Mouse (Mus musculus) liver, embryonic 16.5 days (tissue): ENCODE results near the gene Mapre1. TPM values are rescaled to one million over a fixed set of nuclear protein-coding genes. Genes with fewer than 3 reads are reported as not detected.
A peak's percentile ranks its signal among the peaks of the same experiment; 100 is the strongest.
"Not testable (repeated sequence)": the region's sequence is repeated elsewhere in the genome, so short reads cannot be mapped to it uniquely, and the experiment has no call there.

Experiments used
- ATAC-seq: fragments of 200-750 bp; cut with Nextera tagmentation; 2 replicates; pipeline ENCODE4 v1.8.0; 2017; ENCODE audit warnings: low read depth, mild to moderate bottlenecking, moderate number of reproducible peaks, moderate library complexity
- H3K27ac ChIP-seq: fragments of 300-500 bp; sonication (generic); 2 replicates; pipeline ENCODE4 v1.5.1; 2014; ENCODE audit warnings: mild to moderate bottlenecking, low read length
- H3K27me3 ChIP-seq: fragments of 300-500 bp; sonication (generic); 2 replicates; pipeline ENCODE4 v1.6.1; 2014; ENCODE audit warnings: low read depth, low read length, mixed read lengths; ENCODE audit not compliant: control insufficient read depth, insufficient read depth
- H3K36me3 ChIP-seq: fragments of 300-500 bp; sonication (generic); 2 replicates; pipeline ENCODE4 v1.6.1; 2014; ENCODE audit warnings: mild to moderate bottlenecking; ENCODE audit not compliant: control insufficient read depth, insufficient read depth
- H3K4me1 ChIP-seq: fragments of 300-500 bp; sonication (generic); 2 replicates; pipeline ENCODE4 v1.6.1; 2014; ENCODE audit warnings: low read depth, low read length, mixed read lengths; ENCODE audit not compliant: control insufficient read depth
- H3K4me2 ChIP-seq: fragments of 300-500 bp; sonication (generic); 2 replicates; pipeline ENCODE4 v1.6.1; 2014; ENCODE audit warnings: low read depth, low read length, mixed read lengths
- H3K4me3 ChIP-seq: fragments of 300-500 bp; sonication (generic); 2 replicates; pipeline ENCODE4 v1.5.1; 2014; ENCODE audit warnings: low read depth, mild to moderate bottlenecking, low read length
- H3K9ac ChIP-seq: fragments of 300-500 bp; sonication (generic); 2 replicates; pipeline ENCODE4 v1.6.1; 2014; ENCODE audit warnings: low read depth, low read length
- H3K9me3 ChIP-seq: fragments of 300-500 bp; sonication (generic); replicated peaks from 2 replicates; pipeline ENCODE4 v1.6.1; 2016; ENCODE audit warnings: low read length; ENCODE audit not compliant: control insufficient read depth
- WGBS: fragments of 180-500 bp; shearing (Covaris S2); extraction: QIAGEN DNeasy Blood & Tissue Kit; methylation state at CpG from one replicate; pipeline ENCODE4 v1.1.7; 2014; ENCODE audit not compliant: insufficient replicate concordance; 5-methylcytosine and 5-hydroxymethylcytosine counted together
- polyA plus RNA-seq: library from polyadenylated mRNA; unstranded; fragments of >200 nt; fragmentation: Nextera tagmentation; extraction: Ambion mirVana; gene quantifications from 2 replicates; pipeline ENCODE4 v1.2.1, GENCODE M21; 2015

Gene Mapre1
- 91.6 and 102 TPM in 2 replicates for polyA plus RNA-seq

GRCm38 (mm10) chr2:153740500-153741436 lies at the start of gene Mapre1:
TSS of gene Mapre1 (plus strand) at chr2:153741274.
- Histone ChIP-seq H3K4me2 (peak within 1 kb of the TSS; percentile 82), H3K4me3 (peak within 1 kb of the TSS; percentile 91), H3K36me3 (no peaks in the 10 kb centered on the region), H3K27me3 (no peaks in the 10 kb centered on the region), H3K4me1 (peaks cover 25% of the 10 kb centered on the region), H3K27ac (peak within 1 kb of the TSS; percentile 92), H3K9me3 (no peaks in the 10 kb centered on the region), H3K9ac (peak within 1 kb of the TSS; percentile 97)
- peak; percentile 97 for ATAC-seq
- 9% methylated on average over 57 of the region's 58 CpGs for WGBS

GRCm38 (mm10) chr2:153693413-153693812 lies 47.7 kb upstream of the Mapre1 start:
- not testable (repeated sequence) for H3K36me3 ChIP-seq, H3K9me3 ChIP-seq, H3K4me2 ChIP-seq, H3K4me3 ChIP-seq, H3K27ac ChIP-seq, H3K27me3 ChIP-seq, H3K4me1 ChIP-seq, H3K9ac ChIP-seq
- WGBS, result 64% methylated on average over 5 of the region's 7 CpGs
- peak; percentile 61 for ATAC-seq

DNA sequence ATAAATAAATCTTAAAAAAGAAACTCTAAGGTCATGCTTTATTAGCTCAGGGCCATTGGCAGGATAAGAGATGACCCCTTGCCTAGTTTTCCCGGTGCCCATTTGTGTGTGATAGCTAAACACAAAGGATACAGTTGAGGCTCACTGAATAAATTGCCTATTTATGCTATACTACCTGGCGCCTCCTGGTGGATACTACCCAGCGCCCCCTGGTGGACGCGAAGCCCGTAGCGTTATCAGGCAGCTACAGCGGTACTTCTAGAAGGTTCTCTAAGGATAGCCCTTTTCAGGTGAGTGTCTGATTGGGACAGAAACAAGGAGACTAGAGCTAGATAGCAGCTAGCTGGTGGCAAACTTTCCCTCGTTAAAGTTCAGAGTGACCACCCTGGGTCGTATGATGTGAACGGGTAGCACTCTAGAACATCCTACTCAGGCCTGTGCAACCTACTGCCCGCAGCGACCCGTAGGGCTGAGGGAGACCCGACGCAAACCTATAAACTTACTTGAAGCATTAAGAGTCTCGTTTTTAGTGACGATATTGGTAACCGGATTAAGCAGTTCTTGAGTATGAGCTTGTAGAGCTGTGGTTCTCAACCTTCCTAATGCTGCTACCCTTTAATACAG lies 46.5 kb upstream of the Mapre1 start:
- WGBS, result 51% methylated on average over 19 of the region's 19 CpGs
- H3K9me3 ChIP-seq, result no peaks in the 10 kb centered on the region
- ATAC-seq, result no peak

DNA sequence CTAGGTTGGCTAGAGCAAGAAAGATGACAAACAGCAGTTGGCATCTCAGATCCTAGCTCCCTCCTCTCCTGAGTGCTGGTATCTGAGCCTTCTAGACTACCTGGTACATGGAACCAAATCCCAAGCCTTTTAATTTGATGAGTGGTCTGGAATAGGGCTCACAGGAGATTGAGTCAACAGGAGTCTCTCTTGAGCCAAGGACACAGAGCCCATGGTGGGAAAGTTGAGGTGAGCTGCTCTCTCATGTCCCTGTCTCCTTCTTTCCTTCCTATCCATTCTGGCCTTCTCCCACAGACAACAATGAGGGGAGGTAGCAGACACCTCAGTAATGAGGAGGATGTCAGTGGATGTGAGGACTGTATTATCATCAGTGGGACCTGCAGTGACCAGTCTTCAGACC lies 44.7 kb upstream of the Mapre1 start, which contains the start of gene Dnmt3c:
Gene Dnmt3c (plus strand): TSS at position 301 of the 400 bp plus-strand sequence.
- H3K4me1 ChIP-seq, result no peaks in the 10 kb centered on the region
- ATAC-seq, result no peak
- no peaks in the 10 kb centered on the region for H3K27me3 ChIP-seq
- H3K4me3 ChIP-seq, result no peak within 1 kb of the TSS
- H3K9me3 ChIP-seq, result no peaks in the 10 kb centered on the region
- no peak within 1 kb of the TSS for H3K4me2 ChIP-seq
- no peak within 1 kb of the TSS for H3K27ac ChIP-seq
- H3K36me3 ChIP-seq, result no peaks in the 10 kb centered on the region
- no peak within 1 kb of the TSS for H3K9ac ChIP-seq

More for the DNA sequence above, 46.5 kb upstream of the Mapre1 start:
- Histone ChIP-seq H3K4me2 (no peak overlapping the region), H3K27me3 (no peaks in the 10 kb centered on the region), H3K9ac (no peak overlapping the region), H3K4me1 (no peaks in the 10 kb centered on the region), H3K27ac (no peak overlapping the region), H3K36me3 (no peaks in the 10 kb centered on the region), H3K4me3 (no peak overlapping the region)

GRCm38 (mm10) chr2:153703389-153703788 lies 37.7 kb upstream of the Mapre1 start:
- no peaks in the 10 kb centered on the region for H3K36me3 ChIP-seq

GRCm38 (mm10) chr2:153710701-153711330 lies 30.3 kb upstream of the Mapre1 start:
- Histone ChIP-seq H3K4me1 (peaks cover 4% of the 10 kb centered on the region), H3K4me2 (no peak overlapping the region), H3K27me3 (no peaks in the 10 kb centered on the region), H3K9ac (no peak overlapping the region), H3K9me3 (no peaks in the 10 kb centered on the region), H3K4me3 (no peak overlapping the region), H3K36me3 (no peaks in the 10 kb centered on the region), H3K27ac (no peak overlapping the region)
- no peak for ATAC-seq
- WGBS, result 37% methylated on average over 8 of the region's 8 CpGs

More at GRCm38 (mm10) chr2:153703389-153703788, 37.7 kb upstream of the Mapre1 start:
- Histone ChIP-seq H3K27ac (no peak overlapping the region), H3K4me1 (no peaks in the 10 kb centered on the region), H3K4me3 (no peak overlapping the region), H3K27me3 (no peaks in the 10 kb centered on the region), H3K9me3 (no peaks in the 10 kb centered on the region), H3K4me2 (no peak overlapping the region), H3K9ac (no peak overlapping the region)
- ATAC-seq, result no peak
- WGBS, result 60% methylated on average over 6 of the region's 6 CpGs

DNA sequence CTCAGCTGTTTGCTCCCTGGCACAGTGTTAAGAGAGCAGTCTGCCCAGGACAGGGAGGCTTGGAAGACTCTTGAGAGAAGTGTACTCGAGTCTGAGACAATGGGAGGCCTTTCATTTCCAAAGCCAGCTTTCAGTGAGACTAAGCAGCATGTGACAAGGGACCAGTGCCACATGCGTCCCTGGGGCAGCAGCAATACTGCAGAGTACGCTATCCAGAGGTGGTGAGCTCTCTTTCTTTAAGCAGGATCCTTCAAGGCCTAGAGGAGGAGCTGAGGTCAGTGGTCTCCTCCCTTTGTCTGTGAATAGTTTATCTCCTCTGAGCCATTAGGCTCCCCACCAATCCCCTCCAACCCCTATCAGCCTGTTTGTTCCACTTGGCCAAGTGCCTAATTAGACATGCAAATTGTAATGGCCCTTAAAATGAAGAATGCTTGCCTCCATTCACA lies 28.4 kb upstream of the Mapre1 start:
- 35% methylated on average over 3 of the region's 3 CpGs for WGBS
- no peaks in the 10 kb centered on the region for H3K27me3 ChIP-seq
- no peaks in the 10 kb centered on the region for H3K9me3 ChIP-seq
- H3K4me2 ChIP-seq, result no peak overlapping the region
- peaks cover 4% of the 10 kb centered on the region for H3K4me1 ChIP-seq
- no peaks in the 10 kb centered on the region for H3K36me3 ChIP-seq
- H3K9ac ChIP-seq, result no peak overlapping the region
- H3K4me3 ChIP-seq, result no peak overlapping the region
- 0 out of 2 replicates have a peak overlapping the region, but pooled peaks have one; percentile 1 for H3K27ac ChIP-seq
- ATAC-seq, result peak; percentile 81

- H3K4me1 ChIP-seq, result peaks cover 4% of the 10 kb centered on the region
- no peak for ATAC-seq
- 0 out of 2 replicates have a peak overlapping the region, but pooled peaks have one; percentile 1 for H3K27ac ChIP-seq
- no peak overlapping the region for H3K4me3 ChIP-seq
- 44% methylated on average over 4 of the region's 4 CpGs for WGBS
- H3K27me3 ChIP-seq, result no peaks in the 10 kb centered on the region
- H3K36me3 ChIP-seq, result no peaks in the 10 kb centered on the region
- no peak overlapping the region for H3K4me2 ChIP-seq
- no peak overlapping the region for H3K9ac ChIP-seq
- no peaks in the 10 kb centered on the region for H3K9me3 ChIP-seq
Observed at GRCm38 (mm10) chr2:153713227-153713626, 27.8 kb upstream of the Mapre1 start.
